Mouse (Mus musculus) embryonic fibroblast, embryonic 13.5 days (primary cell): ENCODE results near the gene Ak5. TPM values are rescaled to one million over a fixed set of nuclear protein-coding genes. Genes with fewer than 3 reads are reported as not detected.

ENCODE experiments used
- H3K27ac ChIP-seq: 2 replicates; pipeline ENCODE4 v1.5.1; 2012; ENCODE audit warnings: low read length, control low read depth, inconsistent platforms; ENCODE audit not compliant: insufficient read depth
- H3K4me1 ChIP-seq: 2 replicates; pipeline ENCODE4 v1.6.1; 2011; ENCODE audit warnings: low read length; ENCODE audit not compliant: control insufficient read depth, insufficient read depth
- H3K4me3 ChIP-seq: 2 replicates; pipeline ENCODE4 v1.5.1; 2011; ENCODE audit warnings: mild to moderate bottlenecking, control low read depth, low read length; ENCODE audit not compliant: insufficient read depth
- CTCF ChIP-seq: IDR thresholded peaks from 2 replicates; pipeline ENCODE4 v1.5.1; 2011; ENCODE audit warnings: mild to moderate bottlenecking, control low read depth, low read length, moderate library complexity, borderline replicate concordance; ENCODE audit not compliant: insufficient read depth
- POLR2A ChIP-seq: IDR thresholded peaks from 2 replicates; pipeline ENCODE4 v1.6.1; 2011; ENCODE audit warnings: low read depth, mild to moderate bottlenecking, control low read depth, low read length, moderate library complexity
- polyA plus RNA-seq: library from polyadenylated mRNA; stranded (reverse); fragments of >200 nt; gene quantifications from 2 replicates; pipeline ENCODE4 v1.2.4, GENCODE M21; 2011; ENCODE audit warnings: low read depth; ENCODE audit not compliant: missing spikeins, insufficient read length

Ak5 gene
- polyA plus RNA-seq, 1 experiment, result 28.3 TPM

GRCm38 (mm10) chr3:152472676-152473075, 195.5 kb downstream of the Ak5 start:
- H3K4me1 ChIP-seq, result peaks cover 10% of the 10 kb centered on the region
- TF ChIP-seq CTCF, result no peak
- H3K27ac ChIP-seq, result no peak overlapping the region
- no peak overlapping the region for H3K4me3 ChIP-seq

GRCm38 (mm10) chr3:152470347-152470746, 197.8 kb downstream of the Ak5 start:
- TF ChIP-seq POLR2A (no peak), CTCF (no peak)
- peaks cover 7% of the 10 kb centered on the region for H3K4me1 ChIP-seq
- H3K4me3 ChIP-seq, result no peak overlapping the region
- H3K27ac ChIP-seq, result no peak overlapping the region

- no peak for TF ChIP-seq CTCF
- TF ChIP-seq POLR2A, result no peak
- peaks cover 7% of the 10 kb centered on the region for H3K4me1 ChIP-seq
- peak overlapping the region; percentile 50 for H3K27ac ChIP-seq
- no peak overlapping the region for H3K4me3 ChIP-seq
Observed at GRCm38 (mm10) chr3:152469423-152470200, 198.5 kb downstream of the Ak5 start.

- H3K27ac ChIP-seq, result peak overlapping the region; percentile 50
- H3K4me3 ChIP-seq, result no peak overlapping the region
- peaks cover 7% of the 10 kb centered on the region for H3K4me1 ChIP-seq
- no peak for TF ChIP-seq POLR2A
- no peak for TF ChIP-seq CTCF
Observed at GRCm38 (mm10) chr3:152468569-152469041, 199.6 kb downstream of the Ak5 start.

- Histone ChIP-seq H3K27ac (no peak overlapping the region), H3K4me1 (peaks cover 7% of the 10 kb centered on the region), H3K4me3 (no peak overlapping the region)
- no peak for TF ChIP-seq POLR2A
- TF ChIP-seq CTCF, result no peak
Observed at GRCm38 (mm10) chr3:152468032-152468431, 200.1 kb downstream of the Ak5 start.

DNA sequence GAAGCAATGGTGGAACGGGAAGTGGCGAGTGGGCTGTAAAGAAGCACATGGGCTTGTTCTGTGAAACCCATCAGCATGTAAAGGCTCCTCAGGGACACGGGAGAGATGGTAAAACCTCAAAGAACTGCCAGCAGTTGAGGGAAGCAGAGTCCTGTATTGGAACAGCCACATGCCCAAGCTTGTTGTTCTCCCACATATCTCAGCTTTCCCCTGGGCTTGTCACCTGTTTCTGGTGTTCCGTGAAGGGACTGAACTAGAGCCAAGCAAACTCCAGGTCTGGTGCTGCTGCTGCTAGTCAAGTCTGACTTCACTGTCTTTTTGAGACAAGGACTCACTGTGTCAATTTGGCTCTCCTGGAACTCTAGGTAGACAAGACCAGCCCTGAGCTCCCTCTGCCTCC, 200.8 kb downstream of the Ak5 start:
- Histone ChIP-seq H3K4me1 (peaks cover 7% of the 10 kb centered on the region), H3K27ac (no peak overlapping the region), H3K4me3 (no peak overlapping the region)
- no peak for TF ChIP-seq POLR2A
- no peak for TF ChIP-seq CTCF

GRCm38 (mm10) chr3:152466849-152467248, 201.3 kb downstream of the Ak5 start:
- no peak overlapping the region for H3K4me3 ChIP-seq
- peaks cover 10% of the 10 kb centered on the region for H3K4me1 ChIP-seq
- no peak overlapping the region for H3K27ac ChIP-seq
- TF ChIP-seq CTCF, result no peak
- no peak for TF ChIP-seq POLR2A

- Histone ChIP-seq H3K27ac (no peak overlapping the region), H3K4me3 (no peak overlapping the region), H3K4me1 (peaks cover 17% of the 10 kb centered on the region)
- TF ChIP-seq CTCF (no peak), POLR2A (no peak)
Observed at GRCm38 (mm10) chr3:152465338-152465737, 202.8 kb downstream of the Ak5 start.

DNA sequence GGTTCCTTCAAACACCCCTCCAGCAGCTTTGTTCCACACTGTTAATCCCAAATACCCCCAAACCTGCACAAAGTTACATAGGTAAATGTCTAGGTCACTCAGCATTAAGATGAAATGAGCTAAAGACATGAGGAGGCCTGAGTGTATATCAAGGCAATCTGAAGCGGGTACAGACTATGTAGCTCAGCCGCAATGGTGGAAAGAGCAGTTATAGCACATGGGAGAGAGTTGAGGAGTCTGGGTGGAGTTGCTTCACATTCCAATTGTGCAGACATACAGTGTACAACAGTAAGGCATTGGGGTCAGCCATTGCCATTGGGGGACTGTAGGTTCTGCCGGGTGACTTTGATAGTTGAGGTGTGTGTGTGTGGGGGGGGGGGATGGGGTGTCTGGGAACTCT, 203.7 kb downstream of the Ak5 start:
- Histone ChIP-seq H3K4me1 (peaks cover 17% of the 10 kb centered on the region), H3K27ac (no peak overlapping the region), H3K4me3 (no peak overlapping the region)
- TF ChIP-seq CTCF (no peak), POLR2A (no peak)

GRCm38 (mm10) chr3:152462900-152463299, 205.3 kb downstream of the Ak5 start:
- Histone ChIP-seq H3K4me1 (peaks cover 11% of the 10 kb centered on the region), H3K27ac (no peak overlapping the region), H3K4me3 (no peak overlapping the region)
- no peak for TF ChIP-seq POLR2A
- no peak for TF ChIP-seq CTCF
